9 mouse cellular contexts compared by ENCODE assay signal in genomic region chr2:48001800-48002507, GRCm38 (mm10).
DNase-seq lines count a peak whose midpoint lies in the region; ATAC-seq and TF ChIP-seq lines count a peak whose summit lies in the region.
"Had no signal": no experiment of that assay in that cellular context is flagged by ENCODE, and none has a peak within 500 bp of the region (broad histone marks: within the 10 kb centered on the region; RNA-seq: fewer than 3 reads in every experiment).

No protein-coding gene starts in this region.

- H3K4me3 ChIP-seq in gastrocnemius, adult 2 months = peak overlapping the region; percentile 23; the same call in 1 of the 2 replicates
- H3K4me3 ChIP-seq in lung, embryonic 16.5 days (ENCODE audit: low read length) = peak overlapping the region; percentile 12; the same call in 1 of the 2 replicates
- H3K4me3 ChIP-seq: liver, embryonic 15.5 days had no signal

- H3K4me1 ChIP-seq in lung, embryonic 16.5 days (replicated peaks; ENCODE audit: control insufficient read depth, insufficient read depth, low read length) = peaks cover 3% of the 10 kb centered on the region; the same call in 1 of the 2 replicates
- H3K4me1 ChIP-seq: liver, embryonic 15.5 days had no signal

- 20% methylated on average over 11 of the region's 11 CpGs for WGBS in lung, embryonic 16.5 days

- H3K27me3 ChIP-seq in lung, embryonic 16.5 days (ENCODE audit: control insufficient read depth, insufficient read depth, low read depth, low read length) = no peaks in the 10 kb centered on the region
- H3K27me3 ChIP-seq: liver, embryonic 15.5 days had no signal

- intact Hi-C loops in gastrocnemius, adult 2 months (cut with DNase I) = loop anchor here (2.0 to 10.0 kb wide), 3 partner anchors 453 to 885 kb away; partner anchors contain the start of gene Acvr2a

- peak overlapping the region; percentile 28; the same call in 1 of the 2 replicates for H3K27ac ChIP-seq in gastrocnemius, adult 2 months
- no peak overlapping the region for H3K27ac ChIP-seq in lung, embryonic 16.5 days (ENCODE audit: low read length)
- H3K27ac ChIP-seq: liver, embryonic 15.5 days had no signal

- H3K4me2 ChIP-seq in lung, embryonic 16.5 days (ENCODE audit: low read depth, low read length) = peak overlapping the region; percentile 41
- H3K4me2 ChIP-seq: liver, embryonic 15.5 days had no signal

- no peak for DNase-seq in gastrocnemius, adult 2 months
- DNase-seq in gastrocnemius, adult 8-10 months (ENCODE audit: low spot score in 2 of 2) = no peak
- DNase-seq in NIH3T3 (ENCODE audit: low read depth) = peak; percentile 52
- DNase-seq in embryo, embryonic 10.5 days (ENCODE audit: low spot score) = peak; percentile 91
- peak; percentile 41 for DNase-seq in heart, postnatal 4 days
- peak; percentile 60 to 62 for DNase-seq in kidney, postnatal 36 days
- DNase-seq in right cerebral cortex, postnatal 14 days = peak; percentile 5

- TF ChIP-seq CTCF in gastrocnemius, adult 2 months (IDR thresholded peaks at IDR 0.05) = peak; percentile 90

- peak; percentile 95 for ATAC-seq in lung, embryonic 16.5 days (ENCODE audit: low read depth)

- no peak overlapping the region for H3K9ac ChIP-seq in lung, embryonic 16.5 days (ENCODE audit: low read length)
- H3K9ac ChIP-seq: liver, embryonic 15.5 days had no signal

- no peaks in the 10 kb centered on the region for H3K36me3 ChIP-seq in lung, embryonic 16.5 days (ENCODE audit: control insufficient read depth, insufficient read depth, low read length)
- H3K36me3 ChIP-seq: liver, embryonic 15.5 days had no signal

- H3K9me3 ChIP-seq in lung, embryonic 16.5 days (ENCODE audit: control insufficient read depth, low read length) = no peaks in the 10 kb centered on the region
- H3K9me3 ChIP-seq: liver, embryonic 15.5 days had no signal

Comparison
In these comparisons a context has a peak if more than half of its experiments do, and no peak if none do; other contexts are left out.
1. DNase-seq: peak in NIH3T3 (single experiment), embryo, embryonic 10.5 days (single experiment), heart, postnatal 4 days (single experiment), kidney, postnatal 36 days (2 of 2) and right cerebral cortex, postnatal 14 days (single experiment); none in gastrocnemius, adult 2 months (single experiment) and gastrocnemius, adult 8-10 months (0 of 2).